Mouse (Mus musculus): Measurements from ENCODE around the gene Kif22.

Kif22 gene

DNA sequence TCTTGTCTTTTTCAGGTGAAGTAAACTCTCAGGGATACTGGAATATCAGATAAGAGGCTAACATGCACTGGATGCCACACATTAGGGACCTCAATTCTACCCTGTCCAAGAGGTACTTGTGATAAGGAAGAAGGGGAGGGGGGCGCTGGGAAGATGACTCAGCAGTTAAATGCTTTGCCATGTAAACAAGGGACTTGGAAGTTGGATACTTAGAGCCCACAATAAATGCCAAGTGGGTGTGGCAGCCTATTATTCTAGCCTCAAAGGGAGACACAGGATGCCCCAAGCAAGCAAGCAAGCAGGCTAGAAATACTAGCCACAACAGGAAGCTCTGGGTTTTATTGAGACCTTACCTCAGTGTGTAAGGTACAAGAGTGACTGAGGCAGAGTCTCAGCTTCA is 11.0 kb downstream of the Kif22 start:
- DNase-seq (ENCODE audit: low spot score in 2 of 2): no peak

DNA sequence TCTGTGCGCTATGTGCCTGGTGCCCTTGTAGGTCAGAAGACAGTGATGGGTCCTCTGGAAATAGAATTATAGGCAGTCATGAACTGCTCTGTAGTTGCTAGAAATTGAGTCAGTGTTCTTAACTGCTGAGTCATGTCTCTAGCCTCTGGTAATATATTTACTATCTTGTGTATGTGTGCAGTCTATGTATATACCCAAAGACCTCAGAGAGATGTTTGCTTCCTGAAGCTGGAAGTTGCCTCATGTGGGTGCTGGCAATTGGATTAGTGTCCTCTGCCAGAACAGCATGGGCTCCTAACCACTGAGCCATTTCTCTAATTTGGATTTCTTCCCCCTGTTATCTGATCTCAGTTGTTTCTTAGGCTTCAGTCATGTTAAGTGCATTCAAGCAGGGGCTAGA is 12.1 kb downstream of the Kif22 start:
- no peak for DNase-seq (ENCODE audit: low spot score in 2 of 2)

DNA sequence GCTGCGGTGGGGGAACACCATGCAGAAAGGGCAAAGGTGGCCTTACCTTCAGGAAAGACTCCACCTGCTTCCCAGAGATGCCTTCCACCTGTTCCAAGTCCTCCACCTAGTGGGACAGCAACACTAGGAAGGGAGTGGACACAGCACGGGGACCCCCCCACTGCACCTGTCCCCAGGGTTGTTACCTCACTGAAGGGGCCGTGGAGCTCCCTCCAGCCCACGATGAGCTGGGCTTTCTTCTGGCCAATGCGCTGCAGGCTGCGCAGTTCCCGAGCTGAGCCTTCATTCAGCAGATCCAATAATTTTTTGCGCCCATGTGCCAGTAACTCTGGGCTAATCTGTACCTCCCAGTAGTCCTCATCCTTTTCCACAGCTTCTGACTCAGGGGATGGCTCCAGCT is 14.4 kb downstream of the Kif22 start:
- DNase-seq (ENCODE audit: low spot score in 2 of 2): no peak

DNA sequence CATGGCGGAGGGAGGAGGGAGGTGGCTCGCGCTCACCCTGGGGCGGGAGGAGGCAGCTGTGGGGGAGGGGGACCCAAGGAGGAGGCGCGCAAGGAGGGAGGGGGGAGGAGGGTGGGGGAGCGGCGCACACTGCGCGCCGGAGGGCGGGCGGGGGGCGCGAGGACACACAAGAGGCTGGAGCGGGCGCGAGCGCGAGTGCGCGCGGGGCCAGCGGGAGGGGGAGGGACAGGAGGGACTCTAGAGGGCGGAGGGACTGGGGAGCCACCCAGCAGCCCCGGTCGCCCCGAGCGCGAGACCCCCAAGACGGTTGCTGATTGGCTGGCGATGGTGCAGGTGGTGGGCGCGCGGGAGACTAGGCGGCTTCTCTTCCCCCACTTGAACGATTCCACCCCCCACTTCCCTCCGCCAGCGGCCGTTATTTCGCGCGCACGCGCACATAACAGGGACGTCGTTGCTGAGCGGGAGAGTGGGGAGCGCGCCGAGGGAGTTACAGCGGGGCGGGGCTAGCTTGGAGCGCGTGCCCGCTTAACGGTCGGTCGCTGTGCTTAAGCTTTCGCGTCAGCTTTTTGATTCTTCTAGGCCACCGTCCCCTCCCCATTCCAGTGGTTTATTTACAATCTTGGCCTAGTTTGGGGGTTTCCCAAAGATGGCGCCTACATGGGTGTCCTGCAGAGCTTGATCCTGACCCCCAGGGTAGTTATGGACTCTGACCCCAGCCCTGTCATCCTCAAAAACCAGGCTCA is 15.1 kb downstream of the Kif22 start, which contains the start of gene Maz:
Maz (minus strand) TSS at position 54 of the 743 bp plus-strand sequence.
- DNase-seq (ENCODE audit: low spot score in 2 of 2): peak; percentile 99

DNA sequence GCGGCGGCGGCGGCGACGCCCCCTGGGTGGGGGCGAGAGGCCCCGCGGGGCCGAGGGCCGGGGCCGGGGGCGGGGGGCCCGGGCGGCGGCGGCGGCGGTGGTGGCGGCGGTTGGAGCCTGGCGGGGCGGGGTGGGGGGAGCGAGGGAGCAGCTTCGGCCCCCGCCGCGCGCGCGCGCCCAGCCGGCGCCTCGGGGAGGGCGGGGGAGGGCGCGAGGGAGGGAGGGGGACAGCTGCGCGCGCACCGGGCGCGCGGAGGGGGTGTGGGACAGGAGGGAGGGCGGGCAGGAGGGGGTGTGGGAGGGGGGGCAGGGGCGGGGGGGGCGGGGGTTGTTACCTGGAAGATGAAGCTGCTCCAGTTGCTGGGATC is 15.7 kb downstream of the Kif22 start:
- DNase-seq (ENCODE audit: low spot score in 2 of 2): no peak

DNA sequence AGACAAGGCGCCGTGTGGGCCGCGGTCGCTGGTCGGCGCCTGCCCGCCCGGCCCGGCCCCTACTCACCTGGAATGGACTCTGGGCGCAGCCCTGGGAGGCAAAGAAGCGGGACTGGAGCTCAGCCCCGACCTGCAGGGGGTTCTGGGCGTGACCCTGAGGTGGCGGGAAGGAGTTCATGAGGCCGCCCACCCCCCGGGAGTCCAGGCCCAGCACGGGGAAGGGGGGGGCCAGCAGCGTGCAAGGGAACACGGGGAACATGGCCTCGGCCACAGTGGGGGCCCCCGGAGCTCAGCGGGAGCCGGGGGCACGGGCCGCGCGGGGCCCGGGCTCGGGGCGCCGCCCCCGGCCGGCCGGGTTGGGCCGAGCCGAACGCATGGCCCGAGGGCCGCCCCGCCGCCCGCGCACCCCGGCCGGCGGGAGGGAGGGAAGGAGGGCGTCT is 16.1 kb downstream of the Kif22 start:
- peak; percentile 72 to 76 for DNase-seq (ENCODE audit: low spot score in 2 of 2)

DNA sequence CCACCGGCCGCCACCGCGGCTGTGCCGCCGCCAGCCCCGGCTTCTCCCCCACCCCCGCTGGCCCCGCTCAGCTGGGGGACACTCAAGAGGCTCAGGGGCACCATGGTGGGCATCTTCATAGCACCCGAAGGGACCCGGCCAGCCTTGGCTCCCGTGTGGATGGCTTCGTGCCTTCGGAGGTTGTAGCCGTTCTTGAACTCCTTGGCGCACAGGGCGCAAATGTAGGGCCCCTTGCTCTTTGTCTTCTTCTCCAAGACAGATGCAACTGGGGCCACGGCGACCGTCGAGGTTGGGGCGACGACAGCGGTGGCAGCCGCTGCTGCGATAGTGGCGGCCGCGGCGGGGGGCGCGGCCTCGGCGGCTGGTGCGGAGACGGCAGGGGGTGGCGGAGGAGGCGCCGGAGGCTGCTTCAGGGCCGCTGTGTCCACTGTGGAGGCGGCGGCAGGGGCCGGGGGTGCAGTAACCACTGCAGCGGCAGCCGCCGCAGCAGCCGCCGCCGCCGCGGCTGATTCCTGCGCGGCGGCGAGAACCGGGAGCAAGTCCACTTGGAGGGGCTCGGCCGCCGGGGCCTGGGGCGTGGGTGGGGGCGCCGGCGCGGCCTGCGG is 16.6 kb downstream of the Kif22 start:
- DNase-seq (ENCODE audit: low spot score in 2 of 2): peak; percentile 35 to 54

DNA sequence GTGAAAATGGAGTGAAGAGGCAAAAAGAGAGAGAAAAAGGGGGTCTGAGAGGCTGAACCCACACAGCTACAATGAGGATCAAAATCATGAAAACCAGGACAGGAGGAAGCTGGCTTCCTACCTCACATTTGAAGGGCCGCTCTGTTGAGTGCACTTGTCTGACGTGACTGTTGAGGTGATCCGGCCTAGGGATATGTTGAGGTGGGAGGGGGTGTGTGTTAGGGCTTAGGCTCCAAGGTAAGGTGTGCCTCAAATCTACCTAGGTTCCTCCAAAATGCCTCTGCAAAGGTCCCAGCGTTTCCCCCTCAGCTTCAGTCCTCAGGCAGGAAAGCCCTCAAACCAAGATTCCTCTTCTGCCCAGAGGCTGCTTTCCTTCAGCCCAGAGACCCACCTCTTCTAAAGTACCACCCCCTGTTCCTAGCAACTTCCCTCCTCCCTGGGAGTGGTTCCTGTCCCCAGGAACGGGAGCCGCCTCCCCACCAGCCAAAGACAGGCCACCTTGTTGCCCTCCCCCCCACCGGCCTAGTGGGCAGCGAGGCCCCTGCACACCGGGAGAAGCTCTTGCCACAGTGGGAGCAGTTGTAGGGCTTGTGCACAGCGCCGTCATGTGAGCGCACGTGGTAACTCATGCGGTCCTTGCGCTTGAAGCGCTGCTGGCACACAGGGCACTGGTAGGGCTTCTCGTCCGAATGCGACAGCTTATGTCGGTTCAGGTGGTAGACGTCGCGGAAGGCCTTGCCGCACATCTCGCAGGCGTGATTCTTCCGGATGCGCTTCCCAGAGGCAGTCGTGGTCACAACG is 17.3 kb downstream of the Kif22 start:
- DNase-seq (ENCODE audit: low spot score in 2 of 2): peak; percentile 79 to 82

DNA sequence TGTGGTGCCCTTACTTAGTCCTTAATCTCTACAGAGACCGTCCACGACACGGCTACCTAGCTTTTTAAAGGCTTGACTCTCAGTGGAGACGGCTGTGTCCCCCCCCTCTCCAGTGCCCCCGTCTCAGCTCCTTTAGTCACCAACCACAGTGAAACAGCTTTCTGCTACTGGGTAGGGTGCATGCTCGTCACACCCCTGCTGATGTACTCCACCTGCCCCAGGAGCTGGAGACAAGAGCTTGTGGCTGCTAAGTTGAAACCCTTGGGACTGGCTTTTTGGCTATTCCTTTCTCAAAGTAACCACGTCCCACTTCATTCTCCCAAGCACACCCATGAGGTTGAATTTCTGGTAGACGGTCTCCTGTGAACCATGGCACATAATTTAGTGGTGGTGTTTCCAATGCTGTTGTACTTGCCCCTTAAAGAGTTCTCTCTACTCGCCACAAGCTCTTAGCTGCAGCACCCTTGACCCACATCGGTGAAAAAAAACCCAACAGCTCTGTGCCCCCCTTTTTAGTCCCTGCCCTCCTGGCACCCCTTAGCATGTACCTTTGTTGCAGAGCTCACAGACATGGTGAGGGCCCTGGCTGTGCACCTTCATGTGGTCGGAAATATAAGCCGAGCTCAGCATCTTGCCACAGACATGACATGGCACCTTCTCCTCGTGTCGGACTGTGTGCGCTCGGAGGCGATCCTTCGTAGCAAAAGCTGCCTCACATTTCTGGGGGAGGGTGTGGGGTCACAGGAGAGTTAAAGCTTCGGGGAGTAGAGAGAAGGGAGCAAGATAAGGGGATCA is 18.2 kb downstream of the Kif22 start:
- DNase-seq (ENCODE audit: low spot score in 2 of 2): peak in 1 of 2 experiments; percentile 20

DNA sequence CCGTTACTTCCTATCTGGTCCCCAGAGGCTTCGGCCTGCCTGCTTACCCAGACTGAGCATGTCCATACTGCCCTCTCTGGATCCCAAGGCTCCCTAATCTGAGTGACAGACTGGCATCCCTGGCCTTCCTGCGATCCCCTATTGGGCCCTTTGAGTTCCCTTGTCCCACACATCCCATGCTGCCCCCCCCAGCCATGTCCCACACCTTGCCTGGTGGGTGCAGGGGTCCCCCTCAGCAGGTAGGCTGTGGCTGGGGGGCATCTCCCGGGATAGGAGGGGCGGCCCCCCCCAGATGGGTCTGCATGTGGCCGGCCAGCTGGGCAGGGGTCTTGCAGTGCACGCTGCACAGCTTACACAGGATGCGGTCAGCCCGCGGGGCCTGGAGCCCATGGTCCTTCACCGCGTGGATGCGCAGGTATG is 19.0 kb downstream of the Kif22 start:
- DNase-seq (ENCODE audit: low spot score in 2 of 2): peak; percentile 30 to 44

DNA sequence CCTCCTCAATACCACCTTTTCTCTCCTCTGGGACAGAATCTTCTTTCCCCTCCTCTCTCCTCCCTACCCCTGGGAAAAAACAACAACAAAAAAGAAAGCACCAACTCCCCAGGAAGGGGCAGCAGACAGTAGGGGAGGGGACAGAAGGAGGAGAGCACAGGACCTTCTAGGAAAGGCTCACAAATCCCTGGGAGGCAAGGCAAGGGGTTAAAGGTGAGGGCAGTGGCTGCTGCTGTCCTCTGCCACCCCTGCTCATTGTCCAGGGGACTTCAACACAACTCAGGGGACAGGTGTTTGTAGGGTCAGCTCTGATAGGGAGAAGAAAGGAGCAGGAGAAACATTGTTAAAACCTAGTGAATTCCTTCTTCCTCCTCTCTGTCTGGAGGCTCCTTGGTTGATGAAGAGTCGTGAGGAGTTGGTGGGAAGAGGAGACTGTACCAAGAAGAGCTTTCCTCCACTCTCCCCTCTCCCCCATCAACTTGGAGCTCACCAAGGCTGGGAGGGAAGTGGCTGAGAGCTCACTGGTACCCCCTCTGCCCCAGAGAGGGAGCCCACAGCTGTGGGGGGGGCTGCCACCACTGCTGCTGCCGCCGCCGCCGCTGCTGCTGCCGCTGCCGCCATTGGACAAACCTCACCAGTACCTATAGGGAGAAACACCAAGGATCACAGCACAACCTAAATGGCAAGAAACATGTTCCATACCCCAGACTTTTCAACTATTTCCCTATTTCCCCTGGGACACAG is 19.6 kb downstream of the Kif22 start:
- peak in 1 of 2 experiments; percentile 16 for DNase-seq (ENCODE audit: low spot score in 2 of 2)

DNA sequence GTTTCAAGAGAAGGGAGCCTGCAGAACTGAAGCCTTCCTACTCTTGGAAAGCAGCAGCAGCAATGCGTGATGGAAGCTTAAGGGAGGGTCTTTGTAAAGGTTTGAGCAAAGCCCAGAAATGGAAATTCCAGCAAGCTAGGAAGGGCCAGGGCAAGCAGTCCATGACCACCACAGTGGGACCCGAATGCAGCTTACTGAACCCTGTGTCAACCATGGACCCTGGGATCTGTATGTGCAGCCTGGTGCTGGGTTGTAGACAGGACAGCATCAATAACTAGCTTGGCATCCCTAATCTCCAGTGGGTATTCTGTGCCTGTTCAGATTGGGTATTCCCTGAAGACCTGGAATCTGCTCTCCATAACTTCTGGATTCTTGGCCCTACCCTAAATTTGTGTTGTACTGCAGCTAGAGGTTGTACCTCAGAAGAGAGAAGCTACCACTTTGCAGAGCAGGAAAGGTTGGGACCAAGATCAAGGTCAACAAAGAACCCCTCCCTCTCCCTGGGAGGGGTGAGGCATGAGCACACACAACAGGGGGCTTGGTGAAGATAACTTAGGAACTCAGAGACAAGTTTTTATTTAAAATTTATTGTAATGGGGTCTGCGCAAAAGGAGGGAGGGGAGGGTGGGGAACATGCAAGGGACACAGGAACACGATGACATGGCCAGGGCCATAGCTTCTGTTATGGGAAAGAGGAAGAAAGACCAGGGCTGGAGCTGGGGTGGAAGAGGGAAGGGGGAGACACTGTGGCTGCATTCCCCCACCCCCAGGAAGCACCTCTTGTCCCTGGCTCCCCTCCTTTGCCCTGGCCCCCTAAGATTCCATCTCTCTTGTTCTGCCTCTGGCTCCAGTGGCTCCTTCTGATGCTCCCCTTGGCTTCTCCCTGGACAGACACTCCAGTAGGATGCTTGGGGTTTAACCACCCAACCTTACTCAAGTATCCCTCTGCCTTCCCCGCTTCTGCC is 20.4 kb downstream of the Kif22 start:
- DNase-seq (ENCODE audit: low spot score in 2 of 2): no peak

DNA sequence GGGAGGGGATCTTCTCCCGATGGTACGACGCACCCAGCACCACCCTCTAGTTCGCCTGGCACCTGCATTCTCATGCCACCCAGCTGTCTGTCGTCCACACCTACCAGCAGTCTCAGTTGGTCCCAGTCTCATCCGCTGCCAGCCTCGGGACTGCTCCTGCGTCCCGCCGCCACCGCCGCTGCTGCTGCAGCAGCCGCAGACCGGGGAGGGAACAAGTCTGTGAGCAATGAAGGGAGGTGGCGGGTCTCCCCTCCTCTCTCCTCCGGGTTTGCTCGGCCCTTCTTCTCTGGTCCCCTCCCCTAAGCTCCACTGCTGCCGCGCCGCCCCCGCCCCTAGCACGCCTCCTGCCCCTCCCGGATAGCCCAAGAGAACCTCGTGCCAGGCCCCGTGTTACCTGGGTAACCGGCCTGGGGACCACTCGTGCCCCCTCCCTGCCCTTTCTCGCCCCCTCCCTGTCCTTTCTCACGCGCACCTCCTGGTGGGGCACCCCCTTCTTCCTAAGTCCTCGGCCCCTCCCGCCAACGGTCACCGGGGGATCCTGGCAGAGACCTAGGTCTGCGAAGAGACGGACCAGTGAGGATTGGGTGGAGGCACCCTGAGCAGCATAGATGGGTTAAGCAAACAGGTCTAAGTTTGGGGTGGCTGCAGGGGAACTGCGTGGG is 21.2 kb downstream of the Kif22 start, which contains the start of the genes Gm42742 and Prrt2:
Gm42742 (minus strand) TSS at position 197 of the 662 bp plus-strand sequence.
Prrt2 (minus strand) TSS at position 311 of the 662 bp plus-strand sequence.
- DNase-seq (ENCODE audit: low spot score in 2 of 2): peak; percentile 67 to 70

DNA sequence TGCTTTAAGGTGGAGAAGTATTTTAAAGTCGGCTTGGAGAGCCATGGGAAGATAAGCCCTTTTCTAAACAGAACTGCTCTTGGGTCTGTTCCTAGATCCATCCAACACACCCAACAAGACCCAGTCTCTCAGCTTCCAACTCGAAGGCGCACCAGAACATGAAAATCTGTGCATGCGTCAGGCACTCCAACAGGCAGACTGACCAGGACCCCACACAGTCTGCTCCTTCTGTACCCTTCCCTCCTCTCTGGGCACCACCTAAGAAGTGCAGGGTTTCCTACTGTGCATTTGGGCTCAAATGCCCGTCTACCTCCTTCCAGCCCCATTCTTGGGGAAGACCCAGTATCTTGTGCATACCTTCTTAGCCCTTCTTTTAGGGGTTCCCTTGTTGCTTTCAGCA is 21.8 kb downstream of the Kif22 start:
- no peak for DNase-seq (ENCODE audit: low spot score in 2 of 2)

DNA sequence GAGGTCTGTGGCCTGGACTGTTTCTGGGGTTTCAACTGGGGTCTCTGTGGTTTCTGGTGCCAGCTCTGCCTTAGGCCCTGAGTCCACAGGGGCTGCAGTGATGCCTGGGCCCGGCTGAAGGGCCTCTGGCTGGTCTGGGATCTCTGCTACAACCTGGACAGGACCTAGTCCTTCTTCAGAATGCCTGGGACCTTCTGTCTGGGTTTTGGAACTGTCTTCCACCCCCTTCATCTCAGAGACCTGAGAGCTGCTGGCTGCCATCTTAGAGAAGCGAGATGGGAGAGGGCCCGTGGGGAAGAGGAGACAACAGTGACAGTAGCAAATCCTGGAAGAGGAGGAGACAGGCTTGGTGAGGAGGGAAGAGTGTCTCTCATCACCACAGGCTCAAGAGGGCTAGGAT is 22.2 kb downstream of the Kif22 start:
- DNase-seq (ENCODE audit: low spot score in 2 of 2): peak in 1 of 2 experiments; percentile 34

DNA sequence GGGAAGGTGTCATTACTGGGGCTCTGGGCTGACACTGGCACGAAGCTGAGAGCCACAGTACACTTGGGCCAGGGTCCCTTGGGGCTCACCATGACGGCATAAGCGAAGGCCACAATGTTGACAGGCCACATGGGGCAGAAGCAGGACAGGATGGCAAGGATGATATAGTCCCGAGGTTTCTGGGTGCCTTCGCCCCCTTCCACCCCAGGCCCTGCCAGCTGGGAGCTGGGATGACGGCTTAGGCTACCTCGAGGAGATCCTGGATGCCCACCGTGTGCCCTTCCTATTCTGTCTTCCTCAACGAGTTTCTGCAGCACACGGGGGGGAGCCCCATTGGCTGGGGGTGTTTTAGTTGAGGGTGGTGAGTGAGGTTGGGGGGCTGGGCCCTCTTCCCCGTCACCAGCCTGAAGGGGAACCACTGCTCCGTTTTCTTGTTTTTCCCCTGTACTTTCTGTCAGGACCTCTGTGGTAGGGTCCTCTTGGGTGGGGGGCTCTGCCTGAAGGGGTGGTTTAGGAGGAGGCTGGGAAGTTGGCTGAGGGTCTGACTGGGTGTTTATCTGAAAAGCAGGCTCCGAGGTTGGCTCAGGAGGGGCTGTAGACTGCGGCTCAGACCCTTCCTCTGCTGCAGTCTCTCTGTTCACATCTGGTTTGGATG is 22.8 kb downstream of the Kif22 start:
- DNase-seq (ENCODE audit: low spot score in 2 of 2): peak in 1 of 2 experiments; percentile 13

DNA sequence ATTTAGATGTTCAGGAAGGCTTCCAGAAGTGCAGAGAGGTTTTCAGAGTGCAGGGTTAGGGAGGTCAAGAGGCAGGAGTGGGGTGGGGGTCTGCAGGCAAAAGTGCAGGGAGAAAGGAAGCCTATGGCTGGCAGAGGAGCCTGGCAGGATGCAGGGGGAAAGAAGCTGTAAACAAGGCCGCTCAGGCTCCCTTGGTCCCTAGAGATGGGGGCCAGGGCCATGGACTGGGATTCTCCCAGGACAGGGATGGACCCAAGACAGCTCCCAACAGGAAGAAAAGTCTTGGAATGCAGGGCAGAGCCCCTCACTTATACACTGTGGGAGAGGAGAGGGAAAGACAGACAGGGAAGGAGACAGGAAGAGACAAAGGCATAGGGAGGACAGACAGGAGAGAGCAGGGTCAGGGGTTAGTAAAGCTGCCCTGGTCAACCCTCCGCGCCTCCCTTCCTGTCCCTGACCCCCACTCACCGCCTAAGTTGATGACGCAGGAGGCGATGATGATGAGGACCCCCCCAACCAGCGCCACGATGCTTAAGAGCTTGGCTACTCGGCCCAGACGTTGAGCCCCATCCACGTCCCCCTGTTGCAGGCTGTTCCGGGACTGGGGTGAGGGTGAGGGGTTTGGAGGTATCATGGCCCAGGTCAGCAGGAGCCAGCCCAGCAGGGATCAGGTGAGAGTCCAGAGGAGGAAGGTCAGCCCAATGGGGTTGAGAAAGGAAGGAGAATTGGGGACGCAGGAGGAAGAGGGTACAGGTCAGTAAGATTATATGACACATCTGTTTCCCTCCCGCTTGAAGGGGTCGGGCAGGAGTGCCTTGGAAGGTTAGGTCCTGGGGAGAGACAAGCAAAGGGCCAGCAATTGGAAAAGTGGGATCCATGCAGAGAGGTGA is 23.6 kb downstream of the Kif22 start:
- DNase-seq (ENCODE audit: low spot score in 2 of 2): peak in 1 of 2 experiments; percentile 13
